Mouse (Mus musculus) G1E (cell line): ENCODE data around the gene Zbtb12. TPM values are rescaled to one million over a fixed set of nuclear protein-coding genes. Genes with fewer than 3 reads are reported as not detected.
"Not testable (repeated sequence)": the region's sequence is repeated elsewhere in the genome, so short reads cannot be mapped to it uniquely, and the experiment has no call there.

Source experiments
- ATAC-seq: 2 replicates; pipeline ENCODE4 v1.8.0; 2016; ENCODE audit warnings: mild to moderate bottlenecking; ENCODE audit not compliant: insufficient number of reproducible peaks, poor library complexity, low FRiP score, severe bottlenecking; ENCODE audit errors: extremely low read depth
- DNase-seq: peaks from one replicate; pipeline ENCODE4 v3.0.0; 2012; ENCODE audit warnings: low spot score
- H3K27me3 ChIP-seq: 2 replicates; pipeline ENCODE4 v1.6.1; 2012; ENCODE audit warnings: mild to moderate bottlenecking, low read length, inconsistent platforms; ENCODE audit not compliant: insufficient read depth
- H3K36me3 ChIP-seq: replicated peaks from 2 replicates; pipeline ENCODE3; 2012; ENCODE audit warnings: mild to moderate bottlenecking, inconsistent platforms
- H3K4me1 ChIP-seq: 2 replicates; pipeline ENCODE4 v1.6.1; 2012; ENCODE audit warnings: low read depth, low read length, inconsistent platforms, mixed read lengths; ENCODE audit not compliant: insufficient read depth
- H3K4me3 ChIP-seq: 2 replicates; pipeline ENCODE4 v1.5.1; 2012; ENCODE audit warnings: low read depth, mild to moderate bottlenecking, inconsistent platforms, low read length, moderate library complexity, mixed read lengths
- H3K9me3 ChIP-seq: replicated peaks from 2 replicates; pipeline ENCODE4 v1.6.1; 2012; ENCODE audit warnings: inconsistent platforms
- CTCF ChIP-seq: IDR thresholded peaks from 2 replicates; pipeline ENCODE4 v1.5.1; 2012; ENCODE audit warnings: low read depth, low read length, inconsistent platforms, mixed read lengths
- GATA1 ChIP-seq: IDR thresholded peaks from 2 replicates; pipeline ENCODE4 v1.6.1; 2012; ENCODE audit warnings: borderline replicate concordance, low read length, inconsistent platforms, mixed read lengths
- GATA2 ChIP-seq: IDR thresholded peaks from 2 replicates; pipeline ENCODE4 v1.6.1; 2012; ENCODE audit warnings: low read depth, low read length, inconsistent platforms, borderline replicate concordance
- POLR2AphosphoS5 ChIP-seq: IDR thresholded peaks from 2 replicates; pipeline ENCODE4 v1.6.1; 2012; ENCODE audit warnings: low read depth, low read length, inconsistent platforms; ENCODE audit not compliant: insufficient replicate concordance
- TAL1 ChIP-seq: conservative IDR thresholded peaks from 2 replicates; pipeline ENCODE4 v1.6.1; 2012; ENCODE audit warnings: low read depth, low read length, inconsistent platforms, mixed read lengths
- polyA plus RNA-seq: library from polyadenylated mRNA; stranded (reverse); fragments of >175 nt; gene quantifications from 2 replicates; pipeline ENCODE4 v1.2.3, GENCODE M21; 2012
- total RNA-seq, 2 experiments: library from RNA; stranded (forward) in 1 of 2; stranded (reverse) in 1 of 2; fragments of 200-1000 nt in 1 of 2; fragments of >200 nt in 1 of 2; fragmentation: Nextera tagmentation in 1 of 2; gene quantifications; 2 replicates each; pipeline ENCODE4 v1.2.3; 2014 to 2017

Gene Zbtb12
- total RNA-seq (2014; fragmentation: Nextera tagmentation) (5.4 and 6.1 TPM in 2 replicates), total RNA-seq (2017) (3.1 and 4.4 TPM in 2 replicates), polyA plus RNA-seq (20.4 and 22.7 TPM in 2 replicates)

DNA sequence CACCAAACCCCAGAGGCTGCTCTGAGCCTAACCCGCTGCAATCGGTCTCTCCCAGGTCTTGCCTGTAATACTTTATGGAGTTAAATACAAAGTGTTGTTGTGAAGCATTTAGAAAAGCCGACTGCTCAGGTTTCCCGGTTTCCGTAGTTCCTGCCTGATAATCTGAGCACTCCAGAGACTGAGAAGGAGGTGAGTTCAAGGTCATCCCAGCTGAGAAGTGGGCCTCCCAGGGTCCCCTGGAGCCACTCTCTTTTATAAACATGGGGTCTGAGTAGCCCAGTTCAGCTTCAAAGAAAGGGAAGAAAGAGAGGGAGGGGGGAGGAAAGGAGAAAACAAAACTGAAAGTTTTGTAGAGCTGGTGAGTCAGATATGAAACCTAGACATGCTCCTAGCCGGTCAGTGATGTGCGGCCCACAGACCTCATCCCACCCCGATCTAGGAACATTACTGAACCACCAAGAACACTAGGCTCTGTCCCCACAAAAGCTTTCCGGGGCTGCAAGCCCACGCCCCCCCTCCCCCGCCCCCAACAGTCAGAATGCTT, at the start of gene Zbtb12:
Gene Zbtb12, plus strand, starts transcription at position 148 of the 544 bp plus-strand sequence.
- Histone ChIP-seq H3K36me3 (no peaks in the 10 kb centered on the region), H3K4me3 (no peak within 1 kb of the TSS; the same call in 1 of the 2 replicates), H3K4me1 (peaks cover 32% of the 10 kb centered on the region), H3K27me3 (peaks cover 14% of the 10 kb centered on the region), H3K9me3 (no peaks in the 10 kb centered on the region)
- TF ChIP-seq CTCF (no peak), POLR2AphosphoS5 (no peak), GATA1 (no peak), GATA2 (no peak), TAL1 (no peak)
- DNase-seq (no peak), ATAC-seq (no peak)

DNA sequence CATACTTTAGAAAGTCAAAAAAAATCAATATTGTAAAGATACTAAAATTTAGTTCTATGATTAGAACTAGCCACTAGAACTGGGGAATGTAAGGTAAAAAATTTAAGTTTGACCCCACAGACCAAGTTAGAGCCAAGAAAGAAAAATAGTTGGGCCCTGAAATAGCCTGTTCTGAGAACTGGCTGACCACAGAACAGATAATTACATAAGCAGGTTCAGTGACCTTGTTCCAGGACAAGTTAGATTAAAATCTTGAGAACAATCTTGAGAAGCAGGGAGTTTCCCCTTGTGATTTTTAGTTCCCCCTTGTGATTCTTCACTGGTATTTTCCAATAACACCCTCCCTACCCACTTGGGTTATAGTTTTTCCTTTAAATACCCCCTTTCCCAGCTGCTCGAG, 48.5 kb upstream of the Zbtb12 start:
- not testable (repeated sequence) for H3K4me3 ChIP-seq, H3K9me3 ChIP-seq, ATAC-seq, DNase-seq, H3K27me3 ChIP-seq, H3K4me1 ChIP-seq
- H3K36me3 ChIP-seq, result peaks cover 87% of the 10 kb centered on the region

DNA sequence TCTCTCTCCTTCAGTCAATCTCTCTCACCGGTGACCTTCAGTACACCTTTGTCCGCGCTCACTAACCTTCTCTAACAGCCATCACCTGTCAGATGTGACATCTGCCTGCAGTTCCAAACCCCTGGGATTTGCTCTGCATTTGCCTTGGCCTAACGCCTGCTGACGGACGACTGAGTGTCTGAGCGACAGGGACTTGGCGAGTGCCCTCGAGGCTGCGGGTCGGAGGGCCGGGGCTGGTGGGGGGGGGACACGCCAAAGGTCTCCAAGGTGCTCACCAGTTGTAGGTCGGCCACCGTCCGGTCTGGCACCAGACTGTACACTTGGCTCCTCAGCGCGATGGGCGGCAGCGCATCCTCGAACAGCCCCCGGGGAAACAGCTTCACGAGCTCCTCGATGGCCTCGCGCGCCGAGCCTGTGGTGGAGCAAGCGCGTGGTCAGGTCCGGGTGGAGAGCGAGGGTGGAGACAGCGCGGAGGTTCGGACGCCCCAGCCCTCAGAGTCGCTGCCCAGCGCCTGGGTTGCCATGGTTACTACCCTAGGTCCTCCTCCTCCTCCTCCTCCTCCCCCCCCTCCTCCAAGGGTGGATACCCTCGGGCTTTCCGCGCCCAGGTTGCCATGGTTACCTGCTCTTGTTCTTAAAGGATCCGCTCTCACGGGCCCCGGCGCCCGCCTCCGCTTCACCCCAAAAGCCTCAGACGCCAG, 43.0 kb upstream of the Zbtb12 start:
- DNase-seq, result peak; percentile 86
- H3K36me3 ChIP-seq, result peaks cover 80% of the 10 kb centered on the region

DNA sequence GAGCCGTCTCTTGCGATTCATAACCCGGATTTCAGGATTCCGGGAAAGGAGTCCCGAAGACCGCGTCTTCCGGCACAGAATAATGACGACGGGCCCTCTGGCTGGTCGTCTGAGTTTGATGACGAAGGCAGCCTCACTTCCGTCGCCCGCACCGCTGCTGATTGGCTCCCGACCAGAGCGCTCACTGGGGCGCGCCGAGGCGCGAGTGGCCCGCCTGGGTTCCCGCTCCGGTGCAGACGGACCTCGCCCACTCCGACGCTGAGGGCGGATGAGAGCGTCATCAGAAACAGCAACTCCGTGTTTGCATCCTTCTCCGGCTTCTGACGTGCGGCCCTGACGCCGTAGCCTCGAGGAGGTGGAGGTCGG, 42.4 kb upstream of the Zbtb12 start, which contains the start of the genes Stk19 and Dxo:
Gene Stk19, minus strand, starts transcription at position 90 of the 366 bp plus-strand sequence.
Gene Dxo, plus strand, starts transcription at position 164 of the 366 bp plus-strand sequence.
- ATAC-seq (peak; percentile 96), DNase-seq (peak; percentile 100)
- Histone ChIP-seq H3K4me1 (peaks cover 60% of the 10 kb centered on the region), H3K4me3 (peak within 1 kb of the TSS; percentile 97), H3K27me3 (no peaks in the 10 kb centered on the region), H3K9me3 (no peaks in the 10 kb centered on the region), H3K36me3 (peaks cover 83% of the 10 kb centered on the region)
- TF ChIP-seq POLR2AphosphoS5, result no peak
- TF ChIP-seq GATA1, result no peak
- no peak for TF ChIP-seq CTCF
- TF ChIP-seq TAL1, result no peak
- no peak for TF ChIP-seq GATA2

More for the DNA sequence above, 43.0 kb upstream of the Zbtb12 start:
- H3K4me1 ChIP-seq, result peaks cover 54% of the 10 kb centered on the region
- H3K4me3 ChIP-seq, result peak overlapping the region; percentile 97
- H3K27me3 ChIP-seq, result no peaks in the 10 kb centered on the region
- TF ChIP-seq GATA2 (no peak), POLR2AphosphoS5 (no peak), CTCF (no peak), GATA1 (no peak), TAL1 (no peak)
- no peaks in the 10 kb centered on the region for H3K9me3 ChIP-seq
- ATAC-seq, result peak; percentile 62

DNA sequence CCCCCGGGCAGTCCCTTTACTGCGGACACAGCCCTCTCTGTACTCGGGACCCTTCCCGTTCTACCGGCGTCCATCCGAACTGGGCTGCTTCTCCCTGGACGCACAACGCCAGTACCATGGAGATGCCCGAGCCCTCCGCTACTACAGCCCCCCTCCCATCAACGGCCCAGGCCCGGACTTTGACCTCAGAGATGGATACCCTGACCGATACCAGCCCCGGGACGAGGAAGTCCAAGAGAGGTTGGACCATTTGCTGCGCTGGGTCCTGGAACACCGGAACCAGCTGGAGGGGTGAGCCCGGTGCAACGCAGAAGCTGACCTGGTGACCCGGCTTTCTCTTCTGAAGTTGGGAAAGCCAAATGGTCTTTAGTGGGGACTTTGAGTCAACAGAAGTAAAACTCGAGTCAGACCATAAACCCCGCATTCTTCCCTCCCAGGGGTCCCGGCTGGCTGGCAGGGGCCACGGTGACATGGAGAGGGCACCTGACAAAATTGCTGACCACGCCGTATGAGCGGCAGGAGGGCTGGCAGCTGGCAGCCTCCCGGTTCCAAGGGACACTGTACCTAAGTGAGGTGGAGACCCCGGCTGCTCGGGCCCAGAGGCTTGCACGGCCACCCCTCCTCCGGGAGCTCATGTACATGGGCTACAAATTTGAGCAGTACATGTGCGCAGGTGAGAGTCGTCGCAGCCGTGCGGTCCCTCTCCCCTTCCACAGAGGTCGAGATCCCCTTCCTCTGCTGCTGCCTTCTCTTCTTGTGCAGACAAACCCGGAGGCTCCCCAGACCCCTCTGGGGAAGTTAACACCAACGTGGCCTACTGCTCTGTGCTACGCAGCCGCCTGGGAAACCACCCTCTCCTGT, 41.6 kb upstream of the Zbtb12 start:
- TF ChIP-seq TAL1, result no peak
- no peak for TF ChIP-seq GATA2
- no peak for TF ChIP-seq GATA1
- TF ChIP-seq CTCF, result no peak
- TF ChIP-seq POLR2AphosphoS5, result no peak
- H3K36me3 ChIP-seq, result peaks cover 83% of the 10 kb centered on the region
- no peak for DNase-seq
- H3K27me3 ChIP-seq, result no peaks in the 10 kb centered on the region
- no peak for ATAC-seq
- H3K9me3 ChIP-seq, result no peaks in the 10 kb centered on the region
- peak overlapping the region; percentile 97 for H3K4me3 ChIP-seq
- peaks cover 64% of the 10 kb centered on the region for H3K4me1 ChIP-seq

DNA sequence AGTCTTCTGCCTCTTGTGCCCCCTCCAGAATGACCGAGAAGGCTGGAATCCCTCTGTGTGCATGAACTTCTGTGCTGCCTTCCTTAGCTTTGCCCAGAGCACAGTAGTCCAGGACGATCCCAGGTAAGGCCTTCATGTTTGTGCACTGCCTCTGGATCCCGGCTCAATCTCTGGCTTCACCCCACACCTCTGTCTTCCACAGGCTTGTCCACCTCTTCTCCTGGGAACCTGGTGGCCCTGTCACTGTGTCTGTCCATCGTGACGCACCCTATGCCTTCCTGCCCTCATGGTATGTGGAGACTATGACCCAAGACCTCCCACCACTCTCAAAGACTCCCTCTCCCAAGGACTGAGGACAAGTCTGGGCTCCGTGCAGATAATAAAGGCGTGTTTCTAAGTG, 40.5 kb upstream of the Zbtb12 start:
- Histone ChIP-seq H3K4me1 (peaks cover 64% of the 10 kb centered on the region), H3K36me3 (peaks cover 83% of the 10 kb centered on the region)

More for the DNA sequence above, 40.5 kb upstream of the Zbtb12 start:
- DNase-seq (no peak), ATAC-seq (no peak)
- no peak for TF ChIP-seq TAL1
- TF ChIP-seq CTCF, result no peak
- TF ChIP-seq GATA1, result no peak
- TF ChIP-seq GATA2, result no peak
- TF ChIP-seq POLR2AphosphoS5, result no peak
- no peaks in the 10 kb centered on the region for H3K9me3 ChIP-seq
- no peaks in the 10 kb centered on the region for H3K27me3 ChIP-seq
- H3K4me3 ChIP-seq, result peak overlapping the region; percentile 43; the same call in 1 of the 2 replicates
